Mouse (Mus musculus) hindbrain, embryonic 10.5 days (tissue): ENCODE measurements around the gene Gtf2i. TPM values are rescaled to one million over a fixed set of nuclear protein-coding genes. Genes with fewer than 3 reads are reported as not detected.
"Not testable (repeated sequence)": the region's sequence is repeated elsewhere in the genome, so short reads cannot be mapped to it uniquely, and the experiment has no call there.

Experiments
- DNase-seq: peaks from one replicate; pipeline ENCODE4 v3.0.0-alpha.2; 2017; ENCODE audit warnings: low spot score
- H3K27ac ChIP-seq: fragments of 300-500 bp; sonication (generic); 2 replicates; pipeline ENCODE4 v1.5.1; 2016; ENCODE audit warnings: mild to moderate bottlenecking, moderate library complexity
- H3K27me3 ChIP-seq: fragments of 300-500 bp; sonication (generic); 2 replicates; pipeline ENCODE4 v1.6.1; 2016; ENCODE audit warnings: mild to moderate bottlenecking; ENCODE audit not compliant: poor library complexity, insufficient read depth, severe bottlenecking
- H3K36me3 ChIP-seq: fragments of 300-500 bp; sonication (generic); 2 replicates; pipeline ENCODE4 v1.6.1; 2016; ENCODE audit warnings: mild to moderate bottlenecking, moderate library complexity
- H3K4me1 ChIP-seq: fragments of 300-500 bp; sonication (generic); replicated peaks from 2 replicates; pipeline ENCODE4 v1.6.1; 2016; ENCODE audit warnings: mild to moderate bottlenecking
- H3K4me3 ChIP-seq: fragments of 300-500 bp; sonication (generic); 2 replicates; pipeline ENCODE4 v1.5.1; 2016; ENCODE audit warnings: mild to moderate bottlenecking, moderate library complexity
- H3K9me3 ChIP-seq: fragments of 300-500 bp; sonication (generic); 2 replicates; pipeline ENCODE4 v1.6.1; 2016; ENCODE audit warnings: mild to moderate bottlenecking, moderate library complexity
- WGBS: fragments of 180-500 bp; shearing (Covaris S2); methylation state at CpG from one replicate; pipeline ENCODE4 v1.1.7; 2016; 5-methylcytosine and 5-hydroxymethylcytosine counted together
- polyA plus RNA-seq: library from polyadenylated mRNA; unstranded; fragments of >200 nt; fragmentation: Nextera tagmentation; extraction: Ambion mirVana; gene quantifications from 2 replicates; pipeline ENCODE4 v1.2.1, GENCODE M21; 2016

Gene Gtf2i
- polyA plus RNA-seq, 1 experiment from 2014 or later: 189 TPM

DNA sequence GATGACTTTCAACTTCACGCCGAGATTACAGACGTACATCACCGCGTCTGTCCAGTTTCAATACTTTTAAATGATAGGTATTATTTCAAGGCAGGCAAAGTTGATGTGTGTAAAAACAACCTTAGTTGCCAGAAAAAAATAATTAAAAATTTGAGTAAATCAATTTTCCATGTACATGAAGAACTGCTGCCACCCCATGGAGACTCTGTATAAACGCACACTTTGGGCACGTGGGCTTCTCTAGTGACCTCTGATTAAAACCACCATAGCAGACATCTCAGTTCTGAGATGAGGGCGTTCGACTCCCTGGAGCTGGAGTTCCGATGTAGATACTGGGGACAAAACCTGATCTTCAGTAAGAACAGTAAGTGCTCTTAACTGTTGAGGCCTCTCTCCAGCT is 26.8 kb upstream of the Gtf2i start:
- Histone ChIP-seq H3K4me1 (peaks cover 4% of the 10 kb centered on the region; the same call in 1 of the 2 replicates), H3K27me3 (no peaks in the 10 kb centered on the region), H3K9me3 (no peaks in the 10 kb centered on the region), H3K36me3 (no peaks in the 10 kb centered on the region), H3K4me3 (no peak overlapping the region), H3K27ac (no peak overlapping the region)
- no peak for DNase-seq
- WGBS: 75% methylated on average over 10 of the region's 10 CpGs

DNA sequence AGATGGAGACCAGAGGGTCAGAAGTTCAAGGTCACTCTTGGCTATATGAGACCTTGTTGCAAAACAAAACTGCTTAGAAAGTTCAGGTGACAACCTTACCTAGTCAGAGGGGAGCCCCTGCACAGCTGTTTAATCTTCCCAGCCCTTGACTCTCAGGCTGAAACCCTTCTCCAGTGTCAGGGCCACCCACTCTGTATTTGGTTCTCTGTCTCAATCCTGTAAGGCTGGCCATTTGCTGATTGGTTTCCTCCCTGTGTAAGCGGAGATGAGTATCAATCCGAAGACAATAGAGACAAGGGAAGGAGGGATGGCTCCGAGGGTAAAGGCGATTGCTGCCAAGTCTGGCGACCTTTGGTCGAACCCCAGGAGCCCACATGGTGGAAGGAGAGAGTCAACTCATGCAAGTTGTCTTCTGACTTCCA is 25.6 kb upstream of the Gtf2i start:
- H3K27ac ChIP-seq: no peak overlapping the region
- H3K36me3 ChIP-seq: no peaks in the 10 kb centered on the region
- no peak overlapping the region for H3K4me3 ChIP-seq
- peaks cover 4% of the 10 kb centered on the region; the same call in 1 of the 2 replicates for H3K4me1 ChIP-seq
- no peaks in the 10 kb centered on the region for H3K9me3 ChIP-seq
- no peaks in the 10 kb centered on the region for H3K27me3 ChIP-seq
- WGBS: 27% methylated on average over 6 of the region's 6 CpGs
- no peak for DNase-seq

DNA sequence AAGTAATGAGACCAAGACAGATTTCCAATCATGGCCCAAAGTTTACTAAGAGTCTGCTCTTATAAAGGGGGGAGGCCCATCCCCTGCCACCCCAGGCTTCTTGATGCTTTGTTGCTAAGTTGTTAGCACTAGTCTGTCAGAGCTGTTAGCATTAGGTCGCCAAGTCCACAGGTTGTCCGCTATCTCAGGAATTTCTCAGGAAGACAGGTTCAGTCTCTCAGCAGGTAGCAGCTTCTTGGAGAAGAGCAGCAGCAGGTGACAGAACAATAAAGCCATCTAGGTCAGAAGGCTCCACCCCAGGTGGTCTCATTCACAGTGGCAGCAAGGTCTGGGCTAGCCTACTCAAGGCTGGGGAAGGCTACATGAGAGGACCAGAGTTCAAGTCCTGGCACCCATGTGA is 22.5 kb upstream of the Gtf2i start:
- not testable (repeated sequence) for H3K9me3 ChIP-seq, DNase-seq, H3K27me3 ChIP-seq, H3K4me3 ChIP-seq, H3K36me3 ChIP-seq, H3K27ac ChIP-seq
- H3K4me1 ChIP-seq: peaks cover 11% of the 10 kb centered on the region
- WGBS: 62% methylated on average over 2 of the region's 2 CpGs

DNA sequence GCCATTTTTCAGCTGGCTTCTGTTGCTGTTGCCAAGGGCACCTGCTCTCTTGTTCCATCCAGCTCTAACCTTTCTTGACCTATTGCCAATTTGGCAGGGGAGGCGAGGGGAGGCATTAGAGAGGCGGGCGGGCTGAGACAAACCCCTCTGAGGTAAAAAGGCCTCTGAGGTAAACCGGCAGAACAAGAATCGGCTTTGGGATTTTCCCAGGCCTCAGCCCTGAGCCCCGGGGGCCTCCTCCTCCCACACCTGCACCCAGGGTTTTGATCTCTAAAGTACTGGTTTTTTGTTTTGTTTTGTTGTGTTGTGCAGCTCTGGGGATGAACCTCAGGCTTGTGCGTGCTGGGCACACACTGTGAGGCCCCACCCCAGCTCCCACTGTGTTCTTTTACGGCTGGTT is 18.2 kb upstream of the Gtf2i start:
- H3K9me3 ChIP-seq: no peaks in the 10 kb centered on the region
- no peak overlapping the region for H3K4me3 ChIP-seq
- no peak for DNase-seq
- 0 out of 2 replicates have a peak overlapping the region, but pooled peaks have one; percentile 36 for H3K27ac ChIP-seq
- no peaks in the 10 kb centered on the region for H3K27me3 ChIP-seq
- 32% methylated on average over 8 of the region's 8 CpGs for WGBS
- no peaks in the 10 kb centered on the region for H3K36me3 ChIP-seq
- H3K4me1 ChIP-seq: peaks cover 11% of the 10 kb centered on the region

DNA sequence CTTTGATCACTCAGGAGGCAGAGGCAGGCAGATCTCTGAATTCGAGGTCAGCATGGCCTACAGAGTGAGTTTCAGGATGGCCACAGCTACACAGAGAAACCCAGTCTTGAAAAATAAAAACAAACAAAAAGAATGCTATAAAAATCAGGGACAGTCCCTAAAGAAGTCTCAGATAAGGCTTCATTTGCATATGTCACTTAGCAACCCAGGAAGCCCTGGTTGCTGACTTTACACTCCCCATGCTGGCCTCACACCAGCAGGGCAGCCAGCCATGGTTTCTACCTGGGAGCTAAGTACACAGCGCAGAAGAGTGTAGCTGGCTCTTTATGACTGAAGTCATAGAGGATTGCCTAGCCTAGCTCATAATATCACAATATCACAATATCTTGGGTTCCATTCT is 15.5 kb upstream of the Gtf2i start:
- Histone ChIP-seq H3K9me3 (no peaks in the 10 kb centered on the region), H3K27ac (no peak overlapping the region), H3K36me3 (no peaks in the 10 kb centered on the region), H3K4me1 (peaks cover 11% of the 10 kb centered on the region), H3K4me3 (no peak overlapping the region), H3K27me3 (no peaks in the 10 kb centered on the region)
- no peak for DNase-seq
- WGBS: 87% methylated on average over 2 of the region's 2 CpGs

DNA sequence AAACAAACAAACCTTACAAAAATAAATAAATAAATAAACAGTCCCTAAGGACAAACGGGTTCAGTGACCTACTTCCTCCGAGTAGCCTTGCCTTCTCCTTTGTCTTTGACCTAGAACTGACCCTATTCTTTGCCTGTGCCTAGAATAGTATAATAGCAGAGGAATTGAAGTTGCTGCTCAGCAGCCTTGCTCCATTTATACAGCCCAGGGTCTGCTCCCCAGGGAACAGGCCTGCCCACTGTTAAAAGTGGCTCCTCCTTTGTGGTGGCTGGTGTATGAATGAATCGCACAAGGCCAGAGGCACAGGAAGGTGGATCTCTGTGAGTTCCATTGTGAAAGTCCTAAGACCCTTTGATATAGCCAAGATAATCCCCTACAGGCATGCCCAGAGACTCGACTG is 14.8 kb upstream of the Gtf2i start:
- Histone ChIP-seq H3K36me3 (no peaks in the 10 kb centered on the region), H3K4me1 (peaks cover 11% of the 10 kb centered on the region), H3K4me3 (no peak overlapping the region), H3K9me3 (no peaks in the 10 kb centered on the region), H3K27me3 (no peaks in the 10 kb centered on the region), H3K27ac (no peak overlapping the region)
- WGBS: 38% methylated on average over 4 of the region's 4 CpGs
- no peak for DNase-seq

DNA sequence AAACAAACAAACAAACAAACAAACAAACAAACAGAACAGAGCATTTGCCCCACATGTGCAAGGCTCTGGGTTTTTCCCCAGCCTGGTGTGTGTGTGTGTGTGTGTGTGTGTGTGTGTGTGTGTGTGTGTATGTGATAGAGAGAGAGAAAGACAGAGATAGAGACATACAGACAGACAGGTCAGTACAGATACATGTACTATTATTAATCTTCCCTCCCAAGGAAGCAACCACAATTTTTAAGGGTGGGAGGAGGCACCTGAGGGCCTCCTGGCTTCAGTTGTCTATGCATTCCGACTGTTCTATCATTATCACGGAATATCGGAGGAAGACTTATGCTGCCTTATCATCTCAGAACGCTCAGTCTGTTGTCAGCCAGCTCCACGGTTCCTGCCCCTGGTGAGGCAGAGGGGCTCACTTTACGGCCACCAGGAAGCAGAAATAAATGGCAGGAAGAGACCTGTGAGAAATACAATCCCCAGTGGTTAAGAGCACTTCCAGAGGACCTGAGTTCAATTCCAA is 14.0 kb upstream of the Gtf2i start:
- Histone ChIP-seq H3K9me3 (no peaks in the 10 kb centered on the region), H3K27ac (no peak overlapping the region), H3K27me3 (no peaks in the 10 kb centered on the region), H3K4me3 (no peak overlapping the region), H3K36me3 (no peaks in the 10 kb centered on the region), H3K4me1 (peaks cover 11% of the 10 kb centered on the region)
- WGBS: 90% methylated on average over 6 of the region's 6 CpGs
- no peak for DNase-seq

DNA sequence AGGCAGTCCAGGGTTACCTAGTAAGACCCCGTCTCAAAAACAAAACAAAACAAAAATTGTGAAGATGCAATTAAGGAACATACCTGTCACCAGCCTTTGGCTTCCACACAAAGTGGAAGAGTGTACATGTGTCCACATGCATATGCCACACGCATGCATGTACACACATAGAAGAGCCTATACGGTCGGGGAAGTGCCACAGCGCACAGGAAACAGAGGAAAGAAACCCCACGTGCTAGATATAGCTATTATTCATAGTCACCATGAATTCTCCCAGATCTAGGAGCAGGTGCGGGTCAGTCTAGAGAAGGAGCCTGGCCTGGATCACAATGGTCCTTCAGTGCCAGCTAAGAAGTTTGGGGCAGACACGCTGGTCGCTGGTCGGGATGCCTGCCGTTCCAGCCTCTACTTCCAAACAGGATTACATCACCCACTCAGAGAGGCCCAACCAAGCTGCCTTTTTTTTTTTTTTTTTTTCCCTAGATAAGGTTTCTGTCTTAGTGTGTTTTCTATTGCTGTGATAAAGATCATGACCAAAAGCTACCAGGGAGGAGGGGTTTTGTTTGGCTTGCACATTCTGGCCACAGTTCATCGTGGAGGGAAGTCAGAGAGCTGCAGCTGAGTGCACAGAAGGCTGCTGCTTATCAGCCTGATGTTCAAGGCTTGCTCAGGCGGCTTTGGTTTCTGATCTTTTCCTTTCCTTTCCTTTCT is 11.5 kb upstream of the Gtf2i start:
- Histone ChIP-seq H3K27me3 (no peaks in the 10 kb centered on the region), H3K36me3 (no peaks in the 10 kb centered on the region), H3K4me3 (no peak overlapping the region), H3K4me1 (peaks cover 10% of the 10 kb centered on the region), H3K9me3 (no peaks in the 10 kb centered on the region), H3K27ac (no peak overlapping the region)
- DNase-seq: no peak
- WGBS: 82% methylated on average over 13 of the region's 13 CpGs

DNA sequence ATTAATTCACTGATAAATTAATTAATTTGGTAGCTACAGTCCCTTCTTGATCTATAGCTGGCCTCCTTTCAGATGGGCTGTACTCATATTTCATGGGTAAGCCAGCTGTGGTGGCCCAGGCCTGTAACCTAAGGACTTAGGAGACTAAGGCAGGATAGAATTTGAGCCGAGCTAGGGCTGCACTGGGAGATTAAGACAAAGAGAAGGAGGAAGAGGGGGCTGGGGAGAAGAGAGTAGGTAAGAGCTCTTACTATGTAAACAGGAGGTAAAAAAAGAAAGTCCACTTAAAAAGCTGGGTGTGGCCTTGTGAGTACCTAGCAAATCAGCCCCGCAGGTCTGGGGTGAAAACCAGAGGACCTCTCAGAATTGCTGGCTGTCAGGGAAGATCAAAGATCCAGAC is 9.3 kb upstream of the Gtf2i start:
- no peaks in the 10 kb centered on the region for H3K36me3 ChIP-seq
- no peaks in the 10 kb centered on the region for H3K27me3 ChIP-seq
- H3K9me3 ChIP-seq: no peaks in the 10 kb centered on the region
- 0 out of 2 replicates have a peak, but pooled peaks cover 6% of the 10 kb centered on the region for H3K4me1 ChIP-seq
- WGBS: 48% methylated on average over 2 of the region's 2 CpGs
- DNase-seq: no peak
- H3K4me3 ChIP-seq: no peak overlapping the region
- H3K27ac ChIP-seq: no peak overlapping the region

DNA sequence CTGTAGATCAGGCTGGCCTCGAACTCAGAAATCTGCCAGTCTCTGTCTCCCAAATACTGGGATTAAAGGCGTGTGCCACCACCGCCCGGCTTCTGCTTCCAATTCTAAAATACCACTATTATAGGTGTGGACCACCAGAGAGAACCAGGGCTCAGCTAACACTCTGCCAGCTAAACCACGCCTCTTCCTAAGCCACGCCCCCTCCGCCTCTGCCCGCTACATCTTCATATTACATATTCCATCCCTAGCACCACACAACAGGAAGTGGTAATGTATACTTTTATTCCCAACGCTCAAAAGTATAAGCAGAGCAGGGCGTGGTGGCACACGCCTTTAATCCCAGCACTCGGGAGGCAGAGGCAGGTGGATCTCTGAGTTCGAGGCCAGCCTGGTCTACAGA is 8.8 kb upstream of the Gtf2i start:
- Histone ChIP-seq H3K9me3 (no peaks in the 10 kb centered on the region), H3K36me3 (no peaks in the 10 kb centered on the region), H3K27me3 (no peaks in the 10 kb centered on the region), H3K4me1 (0 out of 2 replicates have a peak, but pooled peaks cover 8% of the 10 kb centered on the region), H3K4me3 (no peak overlapping the region), H3K27ac (no peak overlapping the region)
- DNase-seq: no peak
- 90% methylated on average over 13 of the region's 13 CpGs for WGBS

DNA sequence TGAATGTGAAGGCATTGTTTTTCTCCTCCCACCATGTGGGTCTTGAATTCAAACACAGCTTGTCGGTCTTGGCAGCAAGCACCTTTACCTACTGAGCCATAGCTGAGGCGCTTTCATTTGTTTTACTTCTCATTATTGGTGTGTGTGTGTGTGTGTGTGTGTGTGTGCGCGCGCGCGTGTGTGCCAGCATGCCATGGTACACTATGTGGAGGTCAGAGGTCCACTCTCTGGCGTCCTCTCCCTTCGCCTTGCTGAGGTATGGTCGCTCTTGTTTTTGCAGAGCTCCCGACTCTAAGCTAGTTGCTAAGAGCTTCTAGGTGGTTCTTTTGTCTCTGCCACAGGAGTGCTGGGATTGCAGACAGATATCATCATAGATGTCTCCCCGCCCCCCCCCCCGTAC is 7.8 kb upstream of the Gtf2i start:
- no peaks in the 10 kb centered on the region for H3K27me3 ChIP-seq

DNA sequence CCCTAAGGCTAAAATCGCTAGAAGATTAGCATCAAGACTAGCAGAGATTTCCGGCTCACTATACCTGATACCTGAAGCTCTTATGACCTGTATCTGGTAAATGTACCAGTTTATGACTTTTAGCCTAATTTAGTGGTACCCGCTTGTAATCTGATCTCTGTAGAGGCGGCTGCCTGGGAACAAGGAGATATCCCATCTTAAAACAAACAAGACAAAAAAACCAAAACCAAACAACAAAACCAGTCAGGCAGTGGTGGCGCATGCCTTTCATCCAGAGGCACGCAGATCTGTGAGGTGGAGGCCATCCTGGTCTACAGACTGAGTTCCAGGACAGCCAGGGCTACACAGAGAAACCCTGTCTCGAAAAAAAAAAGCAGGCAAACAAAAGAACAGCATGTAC is 7.1 kb upstream of the Gtf2i start:
- peaks cover 13% of the 10 kb centered on the region for H3K4me1 ChIP-seq
- no peaks in the 10 kb centered on the region for H3K27me3 ChIP-seq
- DNase-seq: no peak
- H3K4me3 ChIP-seq: no peak overlapping the region
- no peaks in the 10 kb centered on the region for H3K9me3 ChIP-seq
- no peaks in the 10 kb centered on the region for H3K36me3 ChIP-seq
- 72% methylated on average over 7 of the region's 7 CpGs for WGBS
- H3K27ac ChIP-seq: no peak overlapping the region

More for the DNA sequence above, 7.8 kb upstream of the Gtf2i start:
- Histone ChIP-seq H3K36me3 (no peaks in the 10 kb centered on the region), H3K9me3 (no peaks in the 10 kb centered on the region), H3K4me1 (0 out of 2 replicates have a peak, but pooled peaks cover 10% of the 10 kb centered on the region), H3K27ac (0 out of 2 replicates have a peak overlapping the region, but pooled peaks have one; percentile 35), H3K4me3 (no peak overlapping the region)
- WGBS: 83% methylated on average over 13 of the region's 13 CpGs
- no peak for DNase-seq

DNA sequence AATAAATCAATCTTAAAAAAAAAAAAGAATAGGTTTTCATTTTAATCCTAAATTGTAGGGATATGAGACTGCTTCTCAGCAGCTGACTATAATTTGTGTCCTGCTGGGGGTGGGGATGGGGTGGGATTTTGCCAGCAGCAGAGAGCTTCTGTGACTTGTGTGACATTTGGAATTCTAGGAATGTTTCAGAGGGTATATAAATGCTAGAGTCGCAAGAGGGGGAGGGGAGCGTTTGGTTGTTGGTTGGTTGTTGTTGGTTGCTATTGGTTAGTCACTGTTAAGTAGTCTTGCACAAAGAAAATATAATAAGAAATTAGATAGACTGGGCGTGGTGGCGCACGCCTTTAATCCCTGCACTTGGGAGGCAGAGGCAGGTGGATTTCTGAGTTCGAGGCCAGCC is 4.3 kb upstream of the Gtf2i start:
- WGBS: 87% methylated on average over 6 of the region's 6 CpGs
- Histone ChIP-seq H3K4me3 (no peak overlapping the region), H3K9me3 (no peaks in the 10 kb centered on the region), H3K27me3 (no peaks in the 10 kb centered on the region), H3K36me3 (no peaks in the 10 kb centered on the region), H3K27ac (no peak overlapping the region), H3K4me1 (peaks cover 31% of the 10 kb centered on the region)
- no peak for DNase-seq
